8 mouse cellular contexts compared by ENCODE assay signal in the genomic region with DNA sequence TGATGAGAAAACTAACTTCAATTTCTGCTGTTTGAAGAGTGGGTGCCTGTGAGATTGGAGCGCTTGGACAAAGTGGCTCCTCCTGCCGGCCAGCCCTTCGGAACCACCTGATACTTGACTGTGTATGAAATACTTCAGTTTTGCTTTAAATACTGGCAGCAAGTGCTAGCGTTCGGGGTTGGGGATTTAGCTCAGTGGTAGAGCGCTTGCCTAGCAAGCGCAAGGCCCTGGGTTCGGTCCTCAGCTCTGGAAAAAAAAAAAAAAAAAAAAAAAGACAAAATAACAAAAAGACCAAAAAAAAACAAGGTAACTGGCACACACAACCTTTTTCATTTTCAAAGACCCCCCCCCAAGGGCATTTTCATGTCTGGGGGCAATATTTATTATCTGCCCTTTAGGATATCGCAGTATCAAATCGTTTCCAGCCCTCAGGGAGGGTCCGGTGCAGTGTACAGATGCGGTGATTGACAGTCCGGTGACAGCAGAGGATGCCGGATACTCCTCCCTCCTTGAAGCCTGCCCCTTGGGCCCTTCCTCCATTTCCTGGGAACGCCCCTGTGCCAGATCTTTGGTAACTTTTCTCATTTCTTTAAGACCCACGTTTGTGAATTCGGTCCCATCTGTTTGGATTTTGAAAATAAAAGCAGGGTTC. TPM values are rescaled to one million over a fixed set of nuclear protein-coding genes. Genes with fewer than 3 reads are reported as not detected.
A peak's percentile ranks its signal among the peaks of the same experiment; 100 is the strongest.
DNase-seq lines count a peak whose midpoint lies in the region; ATAC-seq and TF ChIP-seq lines count a peak whose summit lies in the region.

No protein-coding gene starts in this region.

- peaks cover 8% of the 10 kb centered on the region for H3K4me1 ChIP-seq in kidney, embryonic 14.5 days (ENCODE audit: control insufficient read depth, insufficient read depth, low read length)
- H3K4me1 ChIP-seq in forebrain, postnatal 0 days (ENCODE audit: insufficient read depth) = peaks cover 7% of the 10 kb centered on the region; the same call in 1 of the 2 replicates

- ATAC-seq in kidney, embryonic 14.5 days (ENCODE audit: low FRiP score, low TSS enrichment) = peak; percentile 93
- peak; percentile 89 for ATAC-seq in forebrain, postnatal 0 days

- peak overlapping the region; percentile 65 for H3K4me3 ChIP-seq in kidney, embryonic 14.5 days (ENCODE audit: low read length)
- H3K4me3 ChIP-seq in forebrain, postnatal 0 days (ENCODE audit: low read depth, low read length) = peak overlapping the region; percentile 81

- 6% methylated on average over 17 of the region's 17 CpGs for WGBS in kidney, embryonic 14.5 days
- 7% methylated on average over 17 of the region's 17 CpGs for WGBS in forebrain, postnatal 0 days

- DNase-seq in kidney, postnatal 25 days = no peak
- peak; percentile 92 for DNase-seq in R1 (ENCODE audit: low read depth, low spot score)
- DNase-seq in forebrain, postnatal 0 days = peak; percentile 73
- DNase-seq in layer of hippocampus, adult 9-10 months (ENCODE audit: low spot score) = peak; percentile 75
- DNase-seq in mesoderm, embryonic 11.5 days (ENCODE audit: low read depth, low spot score) = peak; percentile 35
- DNase-seq in telencephalon, adult 2 months (ENCODE audit: low read depth, low spot score) = peak; percentile 69
- DNase-seq in gastrocnemius, postnatal 10 days = no peak

- H3K4me2 ChIP-seq in kidney, embryonic 14.5 days (replicated peaks; ENCODE audit: low read depth, low read length) = peak overlapping the region; percentile 43
- H3K4me2 ChIP-seq in forebrain, postnatal 0 days (ENCODE audit: low read depth) = peak overlapping the region; percentile 86

- TF ChIP-seq CTCF in forebrain, postnatal 0 days (IDR thresholded peaks at IDR 0.05; ENCODE audit: low read depth) = peak; percentile 41; the same call in 1 of the 2 replicates

- peak overlapping the region; percentile 75; the same call in 1 of the 2 replicates for H3K9ac ChIP-seq in kidney, embryonic 14.5 days (ENCODE audit: low read depth, low read length)
- peak overlapping the region; percentile 76 for H3K9ac ChIP-seq in forebrain, postnatal 0 days

- no peak overlapping the region for H3K27ac ChIP-seq in kidney, embryonic 14.5 days (ENCODE audit: low read depth, low read length)
- peak overlapping the region; percentile 91 for H3K27ac ChIP-seq in forebrain, postnatal 0 days (ENCODE audit: low read depth, low read length)

- no peaks in the 10 kb centered on the region for H3K27me3 ChIP-seq in kidney, embryonic 14.5 days (ENCODE audit: control insufficient read depth, insufficient read depth, low read length)
- H3K27me3 ChIP-seq in forebrain, postnatal 0 days (ENCODE audit: insufficient read depth, low read length) = no peaks in the 10 kb centered on the region

- H3K9me3 ChIP-seq in kidney, embryonic 14.5 days (ENCODE audit: control insufficient read depth, low read length) = no peaks in the 10 kb centered on the region
- H3K9me3 ChIP-seq in forebrain, postnatal 0 days (ENCODE audit: low read length) = no peaks in the 10 kb centered on the region

- H3K36me3 ChIP-seq in kidney, embryonic 14.5 days (ENCODE audit: control insufficient read depth, insufficient read depth, low read length) = peaks cover 16% of the 10 kb centered on the region; the same call in 1 of the 2 replicates
- peaks cover 13% of the 10 kb centered on the region for H3K36me3 ChIP-seq in forebrain, postnatal 0 days (ENCODE audit: insufficient read depth)

RNA-seq across cellular contexts. Expression of gene LTO1, which starts 0.5 kb away (rescaled TPM):
- 19.2 and 20.3 TPM in 2 replicates for polyA plus RNA-seq in kidney, embryonic 14.5 days (2014; fragmentation: Nextera tagmentation; extraction: Ambion mirVana)
- 21.7 and 22.4 TPM in 2 replicates for total RNA-seq in forebrain, postnatal 0 days (2014; rRNA removed)
- polyA plus RNA-seq in forebrain, postnatal 0 days (2015; fragmentation: Nextera tagmentation; extraction: Ambion mirVana) = 16.4 and 17.6 TPM in 2 replicates
- total RNA-seq in gastrocnemius, postnatal 10 days (2021) = 10 to 100 TPM; 12.1 to 12.9 TPM

RNA-seq across cellular contexts. Expression of gene Fgf15, which starts 18.1 kb away (rescaled TPM):
- polyA plus RNA-seq in kidney, embryonic 14.5 days (2014; fragmentation: Nextera tagmentation; extraction: Ambion mirVana) = 2.2 and 2.5 TPM in 2 replicates
- 2.5 and 4.0 TPM in 2 replicates for total RNA-seq in forebrain, postnatal 0 days (2014; rRNA removed)
- 5.0 and 6.1 TPM in 2 replicates for polyA plus RNA-seq in forebrain, postnatal 0 days (2015; fragmentation: Nextera tagmentation; extraction: Ambion mirVana)
- total RNA-seq in gastrocnemius, postnatal 10 days (2021) = not detected

RNA-seq across cellular contexts. Expression of gene Ccnd1, which starts 25.3 kb away (rescaled TPM):
- 231 and 315 TPM in 2 replicates for polyA plus RNA-seq in kidney, embryonic 14.5 days (2014; fragmentation: Nextera tagmentation; extraction: Ambion mirVana)
- total RNA-seq in forebrain, postnatal 0 days (2014; rRNA removed) = 21.6 and 33.5 TPM in 2 replicates
- polyA plus RNA-seq in forebrain, postnatal 0 days (2015; fragmentation: Nextera tagmentation; extraction: Ambion mirVana) = 23.9 and 29.0 TPM in 2 replicates
- 10 to 100 TPM; 34.7 to 51.6 TPM for total RNA-seq in gastrocnemius, postnatal 10 days (2021)

Comparison
In these comparisons a context has a peak if more than half of its experiments do, and no peak if none do; other contexts are left out.
1. DNase-seq: peak in R1 (single experiment), forebrain, postnatal 0 days (single experiment), layer of hippocampus, adult 9-10 months (single experiment), mesoderm, embryonic 11.5 days (single experiment) and telencephalon, adult 2 months (single experiment); none in kidney, postnatal 25 days (0 of 2) and gastrocnemius, postnatal 10 days (single experiment).